Mouse (Mus musculus) adrenal gland, postnatal 0 days (tissue): ENCODE results near the gene Fxn. TPM values are rescaled to one million over a fixed set of nuclear protein-coding genes. Genes with fewer than 3 reads are reported as not detected.

Experiments used
- polyA plus RNA-seq: library from polyadenylated mRNA; unstranded; fragments of >200 nt; fragmentation: Nextera tagmentation; extraction: Ambion mirVana; gene quantifications from 2 replicates; pipeline ENCODE4 v1.2.1, GENCODE M21; 2015

The Fxn gene
- polyA plus RNA-seq: 47.8 and 53.7 TPM in 2 replicates

DNA sequence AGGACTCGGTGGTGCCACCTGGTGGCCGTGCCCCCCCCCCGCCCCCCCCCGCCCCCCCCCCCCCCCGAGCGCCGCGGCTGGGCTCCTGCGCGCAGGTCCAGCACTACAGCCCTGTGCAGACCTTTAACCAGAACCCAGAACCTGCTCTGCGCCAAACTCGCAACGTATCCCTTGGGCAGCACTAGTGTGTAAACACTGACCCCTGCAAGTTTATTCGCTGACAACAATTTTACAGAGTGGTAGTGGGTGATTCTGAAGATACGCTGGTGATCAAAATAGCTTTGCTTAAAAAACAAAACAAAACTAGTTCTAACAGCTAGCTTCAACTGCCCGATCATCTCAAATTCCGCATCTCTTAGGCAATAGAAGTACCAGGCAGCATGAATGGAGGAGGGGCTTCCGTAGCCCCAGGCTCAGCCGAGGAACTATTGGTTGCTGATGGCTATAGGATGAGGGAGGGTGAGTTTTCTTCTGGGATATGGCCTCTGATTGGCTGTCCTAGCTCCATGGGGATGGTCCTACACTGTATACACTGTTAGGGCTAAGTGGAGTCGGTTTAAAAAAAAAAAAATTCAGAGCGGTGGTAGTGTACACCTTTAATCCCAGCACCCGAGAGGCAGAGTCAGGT lies at the start of gene Fxn:
Gene Fxn, minus strand, starts transcription at position 5 of the 628 bp plus-strand sequence.

DNA sequence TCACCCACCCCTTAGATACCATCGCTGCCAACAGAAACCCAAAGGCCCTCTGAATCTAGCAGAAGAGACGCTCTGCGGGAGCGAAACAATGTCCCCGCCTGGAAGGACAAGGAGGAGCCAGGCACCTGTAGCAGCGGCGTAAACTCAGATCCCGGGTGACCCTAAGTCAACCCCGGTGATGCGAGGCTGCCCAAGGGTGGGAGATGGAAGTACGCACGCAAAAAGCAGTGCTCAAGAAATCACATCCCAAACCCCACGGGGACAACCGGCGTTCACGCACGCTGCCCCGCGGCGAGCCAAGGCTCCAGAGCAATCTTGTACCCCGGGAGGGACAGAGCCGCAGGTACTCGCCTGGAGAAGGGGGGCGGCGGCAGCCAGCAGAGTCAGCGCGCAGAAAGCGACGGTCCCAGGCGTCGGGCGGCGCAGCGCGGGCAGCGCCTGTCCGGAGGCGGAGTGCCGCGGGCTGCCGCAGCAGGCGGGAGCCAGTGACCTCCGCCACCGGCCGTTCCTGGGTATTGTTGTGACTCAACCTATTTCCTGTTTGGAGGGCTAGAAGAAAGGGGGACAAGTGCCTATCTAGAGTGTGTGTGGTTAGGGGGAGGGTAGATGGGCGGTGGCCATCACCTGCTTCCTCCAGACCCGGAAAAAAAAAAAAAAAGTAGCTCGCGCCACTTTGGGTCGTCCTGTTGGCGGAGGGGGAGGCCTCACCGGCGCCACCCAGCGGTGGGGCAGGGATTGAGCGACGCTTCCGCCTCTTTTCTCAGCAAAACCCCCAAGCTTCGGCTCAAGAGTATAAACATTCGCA lies 55.7 kb downstream of the Fxn start, which contains the start of gene Tjp2:
Gene Tjp2, minus strand, starts transcription at position 531 of the 805 bp plus-strand sequence.

Other genes starting within 250 kb of the Fxn start
- 3.8 and 4.6 TPM in 2 replicates for gene Fam189a2, start 249.6 kb downstream of the Fxn start, polyA plus RNA-seq
- gene Tjp2, start 55.6 kb downstream of the Fxn start, polyA plus RNA-seq: 7.3 and 8.1 TPM in 2 replicates
- gene Fam122a, start 196.8 kb upstream of the Fxn start, polyA plus RNA-seq: 39.5 and 58.3 TPM in 2 replicates